Mouse (Mus musculus) limb, embryonic 14.5 days (tissue): ENCODE measurements around the gene Supt4a. TPM values are rescaled to one million over a fixed set of nuclear protein-coding genes. Genes with fewer than 3 reads are reported as not detected.
A peak's percentile ranks its signal among the peaks of the same experiment; 100 is the strongest.

Experiments
- ATAC-seq: fragments of 200-750 bp; cut with Nextera tagmentation; 2 replicates; pipeline ENCODE4 v1.8.0; 2017; ENCODE audit warnings: low read depth, moderate number of reproducible peaks, moderate TSS enrichment; ENCODE audit not compliant: low FRiP score
- DNase-seq: peaks from one replicate; pipeline ENCODE4 v3.0.0-alpha.2; 2015; ENCODE audit warnings: low spot score
- H3K27ac ChIP-seq: fragments of 300-500 bp; sonication (generic); replicated peaks from 2 replicates; pipeline ENCODE4 v1.5.1; 2014; ENCODE audit warnings: low read depth, mild to moderate bottlenecking, low read length, moderate library complexity, mixed read lengths
- H3K27me3 ChIP-seq: fragments of 300-500 bp; sonication (generic); 2 replicates; pipeline ENCODE4 v1.6.1; 2014; ENCODE audit warnings: low read length, mixed read lengths; ENCODE audit not compliant: control insufficient read depth, insufficient read depth
- H3K36me3 ChIP-seq: fragments of 300-500 bp; sonication (generic); 2 replicates; pipeline ENCODE4 v1.6.1; 2014; ENCODE audit warnings: mild to moderate bottlenecking, low read length, moderate library complexity, mixed read lengths; ENCODE audit not compliant: control insufficient read depth, insufficient read depth
- H3K4me1 ChIP-seq: fragments of 300-500 bp; sonication (generic); 2 replicates; pipeline ENCODE4 v1.6.1; 2014; ENCODE audit warnings: antibody characterized with exemption, low read length, mixed read lengths; ENCODE audit not compliant: control insufficient read depth, insufficient read depth
- H3K4me2 ChIP-seq: fragments of 300-500 bp; sonication (generic); replicated peaks from 2 replicates; pipeline ENCODE4 v1.6.1; 2014; ENCODE audit warnings: low read depth, mild to moderate bottlenecking, low read length, moderate library complexity; ENCODE audit not compliant: severe bottlenecking
- H3K4me3 ChIP-seq: fragments of 300-500 bp; sonication (generic); replicated peaks from 2 replicates; pipeline ENCODE4 v1.5.1; 2014; ENCODE audit warnings: low read length
- H3K9ac ChIP-seq: fragments of 300-500 bp; sonication (generic); 2 replicates; pipeline ENCODE4 v1.6.1; 2014; ENCODE audit warnings: mild to moderate bottlenecking, low read depth, low read length, moderate library complexity; ENCODE audit not compliant: severe bottlenecking
- H3K9me3 ChIP-seq: fragments of 300-500 bp; sonication (generic); 2 replicates; pipeline ENCODE4 v1.6.1; 2016; ENCODE audit warnings: low read length; ENCODE audit not compliant: control insufficient read depth
- POLR2A ChIP-seq: fragments of 200-500 bp; IDR thresholded peaks from 2 replicates; pipeline ENCODE4 v1.8.0; 2012; ENCODE audit warnings: inconsistent platforms, mild to moderate bottlenecking, moderate library complexity, borderline replicate concordance; ENCODE audit not compliant: insufficient read depth, insufficient read length; ENCODE audit errors: extremely low read depth
- WGBS: fragments of 180-500 bp; shearing (Covaris S2); extraction: QIAGEN DNeasy Blood & Tissue Kit; methylation state at CpG from one replicate; pipeline ENCODE4 v1.1.7; 2014; 5-methylcytosine and 5-hydroxymethylcytosine counted together
- polyA plus RNA-seq, 2 experiments: library from polyadenylated mRNA; depleted of rRNA in 1 of 2; stranded (reverse) in 1 of 2; unstranded in 1 of 2; fragments of >200 nt; fragmentation: Nextera tagmentation in 1 of 2; extraction: Ambion mirVana in 1 of 2; gene quantifications; 2 replicates each; pipeline versions ENCODE4 v1.2.1 to v1.2.3; 2012 to 2014

Gene Supt4a
- polyA plus RNA-seq, 2 experiments: 121 to 167 TPM

DNA sequence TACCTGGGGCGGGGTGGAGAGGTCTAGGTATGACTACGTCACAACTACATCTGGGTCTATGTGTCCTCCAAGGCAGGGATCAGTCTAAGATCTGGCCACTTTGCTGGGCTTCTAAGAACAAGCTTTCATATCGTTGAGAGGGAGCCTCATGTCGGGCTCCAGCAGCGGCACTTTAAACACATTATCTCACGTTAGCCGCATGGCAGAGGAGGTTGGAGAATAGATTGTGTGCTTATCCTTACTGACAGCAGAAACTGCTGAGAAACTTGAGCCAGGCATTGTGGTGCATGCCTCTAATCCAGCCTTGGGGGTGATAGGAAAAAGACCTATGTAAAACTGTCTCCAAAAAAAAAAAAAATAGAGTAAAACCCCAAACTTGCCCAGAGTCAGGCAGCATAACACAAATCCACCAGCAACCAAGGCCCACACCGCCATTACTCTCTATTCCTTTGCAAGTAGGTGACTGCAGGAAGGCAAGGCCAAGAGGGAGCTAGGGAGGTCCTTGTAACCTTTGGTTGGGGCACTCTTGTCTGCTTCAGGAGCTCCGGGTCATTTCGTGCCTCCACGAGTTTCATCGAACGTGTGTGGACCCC is 7.7 kb upstream of the Supt4a start:
- DNase-seq: no peak

DNA sequence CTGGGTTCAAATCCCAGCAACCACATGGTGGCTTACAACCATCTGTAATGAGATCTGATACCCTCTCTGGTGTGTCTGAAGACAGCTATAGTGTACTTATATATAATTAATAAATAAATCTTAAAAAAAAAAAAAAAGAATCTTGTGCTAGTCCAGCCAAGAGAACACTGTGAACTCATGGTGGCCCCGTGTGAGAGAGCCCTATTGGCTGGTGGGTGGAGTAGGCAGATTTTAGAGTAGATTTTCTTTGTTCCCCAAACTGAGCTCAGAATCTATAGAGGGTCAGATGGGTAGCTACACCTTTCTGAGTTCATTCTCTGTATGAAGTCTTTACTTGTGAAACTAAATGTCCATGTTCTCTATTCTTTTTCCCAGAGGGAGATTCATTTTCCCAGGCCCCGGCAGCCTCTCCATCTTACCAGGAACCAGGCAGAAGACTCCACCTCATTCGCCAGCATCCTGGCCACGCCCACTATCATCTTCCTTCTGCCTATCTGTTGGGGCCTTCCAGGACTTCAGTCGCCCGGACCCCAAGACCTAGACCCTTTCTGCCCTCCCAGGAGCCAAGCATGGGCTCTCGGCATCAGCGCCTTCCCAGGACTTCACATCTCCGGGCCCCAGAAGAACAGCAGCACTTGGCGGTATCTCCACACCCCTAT is 6.6 kb upstream of the Supt4a start:
- Histone ChIP-seq H3K4me3 (no peak overlapping the region), H3K9ac (no peak overlapping the region), H3K27me3 (no peaks in the 10 kb centered on the region), H3K4me1 (peaks cover 6% of the 10 kb centered on the region), H3K36me3 (no peaks in the 10 kb centered on the region), H3K4me2 (no peak overlapping the region), H3K9me3 (no peaks in the 10 kb centered on the region), H3K27ac (no peak overlapping the region)
- DNase-seq (no peak), ATAC-seq (no peak)
- WGBS: 78% methylated on average over 10 of the region's 10 CpGs
- no peak for TF ChIP-seq POLR2A

More for the DNA sequence above, 7.7 kb upstream of the Supt4a start:
- no peak overlapping the region for H3K27ac ChIP-seq
- no peak overlapping the region for H3K4me3 ChIP-seq
- WGBS: 83% methylated on average over 13 of the region's 13 CpGs
- no peak for TF ChIP-seq POLR2A
- H3K36me3 ChIP-seq: no peaks in the 10 kb centered on the region
- no peak for ATAC-seq
- no peak overlapping the region for H3K9ac ChIP-seq
- H3K4me2 ChIP-seq: no peak overlapping the region
- no peaks in the 10 kb centered on the region for H3K27me3 ChIP-seq
- no peaks in the 10 kb centered on the region for H3K9me3 ChIP-seq
- H3K4me1 ChIP-seq: peaks cover 8% of the 10 kb centered on the region

DNA sequence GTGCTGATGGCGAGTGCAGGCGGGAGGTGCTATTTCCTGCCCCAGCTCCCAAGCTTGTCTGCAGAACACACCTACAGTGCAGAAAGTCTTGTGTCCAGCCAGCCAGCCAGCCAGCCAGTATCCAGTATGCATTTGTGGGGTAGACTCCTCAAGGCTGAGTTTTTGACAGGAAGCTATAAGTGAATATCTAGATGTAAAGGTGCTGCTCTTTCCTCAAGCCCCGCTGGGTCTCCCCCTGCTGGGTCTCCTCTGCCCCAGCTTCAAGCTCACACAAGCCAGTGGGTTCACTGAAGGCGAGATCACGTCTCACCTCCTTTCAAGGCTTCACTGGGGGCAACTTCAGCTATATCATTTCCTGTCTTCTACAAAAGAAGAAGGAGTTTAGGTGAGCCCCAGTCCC is 3.0 kb upstream of the Supt4a start:
- Histone ChIP-seq H3K4me3 (0 out of 2 replicates have a peak overlapping the region, but pooled peaks have one; percentile 8), H3K4me2 (peak overlapping the region; percentile 25; the same call in 1 of the 2 replicates), H3K27ac (no peak overlapping the region), H3K9me3 (no peaks in the 10 kb centered on the region), H3K4me1 (peaks cover 6% of the 10 kb centered on the region; the same call in 1 of the 2 replicates), H3K36me3 (0 out of 2 replicates have a peak, but pooled peaks cover under 1% of the 10 kb centered on the region), H3K9ac (no peak overlapping the region), H3K27me3 (no peaks in the 10 kb centered on the region)
- ATAC-seq (no peak), DNase-seq (no peak)
- 66% methylated on average over 5 of the region's 5 CpGs for WGBS
- no peak for TF ChIP-seq POLR2A

DNA sequence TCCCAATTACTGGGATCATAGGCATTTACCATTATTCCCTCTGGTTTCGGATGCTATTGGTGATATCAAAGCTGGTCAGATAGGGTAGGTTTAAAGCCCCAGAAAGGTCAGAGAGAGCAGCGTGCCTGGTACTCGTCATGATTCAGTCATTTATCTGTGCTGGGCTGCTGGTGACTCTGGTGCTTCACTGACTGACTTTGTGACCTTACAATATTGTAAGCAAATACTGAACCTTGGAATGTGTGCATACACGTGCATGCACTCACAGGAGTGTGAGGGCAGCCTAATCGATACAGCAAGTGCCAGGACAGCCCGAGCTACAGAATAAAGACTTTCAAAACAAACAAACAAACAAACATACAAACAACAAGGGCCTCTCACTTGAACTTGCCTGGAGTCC is 1.7 kb upstream of the Supt4a start:
- no peak overlapping the region for H3K27ac ChIP-seq
- no peak overlapping the region for H3K9ac ChIP-seq
- no peak overlapping the region for H3K4me2 ChIP-seq
- no peaks in the 10 kb centered on the region for H3K9me3 ChIP-seq
- WGBS: 80% methylated on average over 6 of the region's 6 CpGs
- no peak for TF ChIP-seq POLR2A
- peaks cover 6% of the 10 kb centered on the region; the same call in 1 of the 2 replicates for H3K4me1 ChIP-seq
- peaks cover 7% of the 10 kb centered on the region for H3K36me3 ChIP-seq
- no peak overlapping the region for H3K4me3 ChIP-seq
- no peak for DNase-seq
- ATAC-seq: no peak
- H3K27me3 ChIP-seq: no peaks in the 10 kb centered on the region

DNA sequence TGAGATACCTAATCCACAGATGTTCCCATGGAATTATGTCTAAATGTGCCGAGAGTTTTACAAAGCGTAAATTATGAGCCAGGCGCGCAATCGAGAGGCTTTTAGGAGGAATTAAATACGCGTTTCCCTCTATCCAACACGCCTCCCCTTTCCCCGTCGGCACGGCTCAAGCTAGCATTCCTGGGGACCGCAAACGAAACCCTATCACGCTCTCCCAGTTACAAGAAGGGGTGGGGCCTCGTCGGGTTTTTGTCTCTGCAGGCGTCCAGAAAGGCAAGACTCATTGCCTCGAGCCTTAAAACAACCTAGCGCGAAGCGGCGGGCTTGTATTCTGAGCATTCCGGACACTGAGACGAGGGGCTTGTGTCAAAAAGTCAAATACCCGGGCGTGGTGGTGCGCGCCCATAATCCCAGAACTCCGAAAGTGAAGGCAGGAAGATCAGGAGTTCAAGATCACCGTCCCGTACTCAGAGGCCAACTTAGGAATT is 661 bp upstream of the Supt4a start:
- H3K27ac ChIP-seq: peak overlapping the region; percentile 81
- TF ChIP-seq POLR2A: no peak
- peaks cover 6% of the 10 kb centered on the region; the same call in 1 of the 2 replicates for H3K4me1 ChIP-seq
- peaks cover 12% of the 10 kb centered on the region for H3K36me3 ChIP-seq
- peak overlapping the region; percentile 52 for H3K9ac ChIP-seq
- peak overlapping the region; percentile 90 for H3K4me2 ChIP-seq
- no peaks in the 10 kb centered on the region for H3K27me3 ChIP-seq
- H3K9me3 ChIP-seq: no peaks in the 10 kb centered on the region
- 1% methylated on average over 31 of the region's 31 CpGs for WGBS
- H3K4me3 ChIP-seq: peak overlapping the region; percentile 53
- peak; percentile 85 for ATAC-seq
- peak; percentile 65 for DNase-seq
